Mouse (Mus musculus) myocyte (in vitro differentiated cells): ENCODE results near the gene Tcf7l1.

Experiments used
- MYOD1 ChIP-seq, 3 experiments: IDR thresholded peaks; one replicate each; pipeline ENCODE4 v1.6.1; 2011; ENCODE audit warnings: control low read depth in 2 of 3, low read depth in 2 of 3, mild to moderate bottlenecking in 2 of 3, moderate library complexity in 1 of 3; ENCODE audit not compliant: insufficient read length in 2 of 3, control insufficient read depth in 1 of 3
- POLR2AphosphoS2 ChIP-seq: IDR thresholded peaks from one replicate; pipeline ENCODE4 v1.6.1; 2011; ENCODE audit warnings: low read depth, control low read depth; ENCODE audit not compliant: insufficient read length
- USF1 ChIP-seq: IDR thresholded peaks from one replicate; pipeline ENCODE4 v1.6.1; 2011; ENCODE audit warnings: low read depth, mild to moderate bottlenecking, control low read depth, moderate library complexity

GRCm38 (mm10) chr6:72797763-72798162 lies 8.7 kb upstream of the Tcf7l1 start:
- TF ChIP-seq MYOD1 (IDR thresholded peaks at IDR 0.05; ENCODE audit: control insufficient read depth in 1 of 3, insufficient read length in 2 of 3, low read depth in 2 of 3) (no peak), POLR2AphosphoS2 (no peak), USF1 (no peak)
